Mouse (Mus musculus): ENCODE results near the gene Hist1h2bm.

The Hist1h2bm gene

DNA sequence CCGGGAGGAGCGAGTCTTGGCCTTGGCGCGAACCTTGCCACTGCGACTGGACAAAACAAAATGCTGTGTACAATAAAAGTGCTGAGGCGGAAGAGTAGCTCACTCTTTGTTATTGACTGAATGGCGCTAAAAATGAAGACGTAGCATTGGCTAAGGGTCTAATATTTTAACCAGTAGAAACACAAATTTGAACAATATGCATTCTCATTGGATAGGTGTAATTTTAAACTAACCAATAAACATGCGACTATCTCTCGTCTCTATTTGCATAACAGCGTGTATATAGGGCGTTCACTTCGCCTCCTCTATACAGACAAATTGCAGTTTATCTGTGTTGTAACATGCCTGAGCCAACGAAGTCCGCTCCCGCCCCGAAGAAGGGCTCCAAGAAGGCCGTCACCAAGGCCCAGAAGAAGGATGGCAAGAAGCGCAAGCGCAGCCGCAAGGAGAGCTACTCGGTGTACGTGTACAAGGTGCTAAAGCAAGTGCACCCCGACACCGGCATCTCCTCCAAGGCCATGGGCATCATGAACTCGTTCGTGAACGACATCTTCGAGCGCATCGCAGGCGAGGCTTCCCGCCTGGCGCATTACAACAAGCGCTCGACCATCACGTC is at the start of gene Hist1h2bm:
Hist1h2bm (plus strand) TSS at position 288 of the 616 bp plus-strand sequence.
- peak; percentile 88 for DNase-seq (ENCODE audit: low read depth)

DNA sequence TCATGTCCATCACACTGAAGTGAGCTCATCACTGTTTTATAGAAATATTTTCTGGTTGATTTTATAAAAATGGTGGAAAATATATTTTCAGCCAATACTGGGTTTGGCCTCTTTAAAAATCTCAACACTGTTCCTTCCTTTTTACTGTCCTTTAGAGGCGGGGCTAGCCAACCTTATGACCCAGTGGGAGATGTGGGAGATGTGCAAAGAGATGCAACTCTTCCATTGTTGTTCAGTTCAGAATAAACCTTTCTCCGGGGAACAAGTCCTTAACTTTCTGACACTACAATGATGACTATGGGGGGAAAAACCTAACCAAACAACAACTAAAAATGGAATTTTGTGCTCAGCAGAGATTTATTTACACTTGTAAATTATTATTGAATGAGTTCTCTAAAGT is 44.5 kb upstream of the Hist1h2bm start, which contains the start of gene Olfr1360:
Olfr1360 (minus strand) TSS at position 101 of the 400 bp plus-strand sequence.
- no peak for DNase-seq (ENCODE audit: low read depth)

DNA sequence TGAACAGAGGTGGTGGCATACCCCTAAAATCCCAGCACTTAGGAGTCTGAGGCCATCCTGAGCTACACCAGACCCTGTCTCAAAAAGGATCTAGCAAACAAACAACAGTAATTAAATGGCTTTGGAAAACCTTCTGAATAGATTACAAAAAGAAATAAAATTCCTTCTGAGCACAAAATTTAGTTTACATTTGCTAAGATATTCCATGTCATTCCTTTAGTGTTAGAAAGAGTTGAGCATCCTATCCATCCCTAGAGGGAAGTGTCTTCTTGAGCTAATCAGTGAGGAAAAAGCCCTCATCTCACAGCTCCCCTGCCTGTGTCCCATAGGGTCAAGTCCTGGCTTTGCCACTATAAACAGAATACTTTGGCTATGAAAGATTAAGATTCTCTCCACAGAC is 24.0 kb upstream of the Hist1h2bm start, which contains the start of gene Olfr1359:
Olfr1359 (plus strand) TSS at position 301 of the 400 bp plus-strand sequence.
- no peak for DNase-seq (ENCODE audit: low read depth)

DNA sequence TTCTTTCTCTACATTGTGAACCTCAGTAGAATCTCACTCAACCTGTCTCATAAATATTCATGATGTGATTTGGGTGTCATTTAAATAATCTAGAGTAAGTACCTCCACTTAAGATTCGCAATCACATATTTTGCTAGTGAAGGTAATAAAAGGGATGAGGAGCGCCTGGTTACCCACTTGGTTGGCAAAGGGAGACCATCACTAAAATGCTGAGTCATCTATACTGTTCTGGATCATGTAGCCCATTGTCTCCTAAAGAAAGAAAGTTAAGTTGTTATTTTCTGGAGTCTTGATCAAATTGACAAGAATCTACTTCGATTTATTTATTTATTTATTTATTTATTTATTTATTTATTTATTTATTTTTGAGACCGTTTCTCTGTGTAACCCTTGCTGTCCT is 15.2 kb upstream of the Hist1h2bm start:
- no peak for DNase-seq (ENCODE audit: low read depth)

DNA sequence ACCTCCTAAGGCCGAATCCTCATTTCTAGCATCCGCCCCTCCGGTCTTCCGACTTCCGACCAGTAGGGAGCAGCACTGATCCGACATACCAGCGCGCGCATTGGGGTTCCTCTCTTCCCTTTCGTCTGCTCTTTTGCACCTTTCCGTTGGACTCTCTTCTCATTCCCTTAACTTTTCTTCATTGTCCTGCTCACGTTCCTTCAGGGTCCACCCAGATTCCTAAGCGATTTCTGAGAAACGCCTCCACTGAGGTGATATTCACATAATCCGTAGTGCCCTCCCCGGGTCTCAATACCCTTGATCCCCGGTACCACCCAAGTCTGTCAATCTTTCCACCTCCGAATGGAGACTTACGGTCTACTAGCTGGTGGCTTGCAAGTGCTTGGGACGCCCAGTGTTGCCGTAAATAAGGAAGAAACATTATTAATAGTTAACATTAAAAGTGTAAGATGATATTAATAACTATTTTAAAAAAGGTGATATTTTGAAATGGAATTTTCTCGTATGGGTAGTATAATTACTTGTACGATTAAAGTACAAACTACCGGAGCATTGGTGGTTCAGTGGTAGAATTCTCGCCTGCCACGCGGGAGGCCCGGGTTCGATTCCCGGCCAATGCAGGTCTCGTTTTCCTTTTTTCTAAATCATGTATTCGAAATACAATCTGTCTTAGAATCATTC is 11.7 kb upstream of the Hist1h2bm start:
- peak; percentile 89 for DNase-seq (ENCODE audit: low read depth)

DNA sequence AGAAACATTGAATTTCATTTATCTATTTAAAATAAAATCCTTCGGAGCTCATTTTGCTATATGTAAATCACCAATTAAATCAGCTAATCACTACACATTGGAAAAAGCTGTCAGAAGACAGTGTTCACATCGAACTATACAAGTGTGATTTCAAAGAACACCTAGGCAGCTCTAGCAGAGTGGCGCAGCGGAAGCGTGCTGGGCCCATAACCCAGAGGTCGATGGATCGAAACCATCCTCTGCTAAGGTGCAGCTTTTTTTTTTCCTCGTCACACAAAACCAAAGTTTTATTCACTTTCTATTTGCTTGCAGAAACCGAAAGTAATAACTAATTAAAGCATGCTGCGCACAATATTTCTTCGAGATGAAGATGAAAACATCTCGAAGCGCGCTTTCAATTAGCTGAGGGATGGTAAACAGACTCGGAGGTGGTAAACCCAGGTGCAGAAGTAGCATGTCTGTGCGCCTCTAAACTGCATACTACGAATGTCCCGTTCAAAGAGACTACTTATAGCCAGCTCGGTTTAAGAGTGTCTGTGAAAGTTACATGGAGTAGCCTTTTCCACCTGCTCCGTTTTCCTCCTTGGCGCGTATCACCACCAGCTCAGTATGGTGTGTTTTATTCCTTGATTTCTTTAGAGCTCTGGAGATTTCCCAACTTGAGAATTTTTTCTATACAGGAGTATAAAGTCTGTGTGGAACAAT is 10.9 kb upstream of the Hist1h2bm start:
- peak; percentile 80 for DNase-seq (ENCODE audit: low read depth)

DNA sequence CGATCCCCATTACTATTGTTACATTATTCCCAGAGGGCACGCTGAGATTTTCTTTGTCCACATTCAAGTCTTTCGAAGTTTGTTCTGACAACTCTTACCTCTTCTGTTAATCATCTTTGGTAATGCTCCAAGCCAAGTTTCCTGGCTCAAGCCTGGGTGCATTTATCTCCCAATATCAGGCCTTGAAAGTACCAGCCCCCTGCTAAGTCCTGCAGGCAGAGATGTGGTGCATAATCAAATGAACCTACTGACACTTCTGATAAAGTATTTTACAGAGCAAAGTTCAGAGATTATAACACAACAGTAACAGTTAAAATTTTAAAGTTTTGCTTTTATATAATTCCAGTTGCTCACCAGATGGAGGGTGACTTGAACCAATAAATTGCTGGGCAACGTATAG is 10.1 kb upstream of the Hist1h2bm start:
- no peak for DNase-seq (ENCODE audit: low read depth)

DNA sequence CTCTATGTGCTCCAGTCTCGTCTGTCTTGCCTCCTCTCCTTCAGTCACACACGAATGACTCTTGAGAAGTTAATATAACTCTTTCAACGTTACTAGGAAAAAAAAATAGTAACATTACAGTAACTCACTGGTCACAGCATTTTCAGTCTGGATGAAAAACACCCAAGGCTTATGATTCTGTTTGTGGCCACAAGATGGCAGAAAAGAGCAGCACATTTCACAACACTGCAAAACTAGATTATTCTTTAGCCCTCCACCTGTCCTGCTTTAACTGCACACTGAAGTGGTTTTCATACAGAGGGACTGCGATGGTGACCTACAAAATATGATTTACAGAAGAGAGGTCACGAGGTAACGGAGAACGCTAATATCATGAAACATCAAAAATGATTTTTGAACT is 7.1 kb upstream of the Hist1h2bm start:
- DNase-seq (ENCODE audit: low read depth): peak; percentile 81

DNA sequence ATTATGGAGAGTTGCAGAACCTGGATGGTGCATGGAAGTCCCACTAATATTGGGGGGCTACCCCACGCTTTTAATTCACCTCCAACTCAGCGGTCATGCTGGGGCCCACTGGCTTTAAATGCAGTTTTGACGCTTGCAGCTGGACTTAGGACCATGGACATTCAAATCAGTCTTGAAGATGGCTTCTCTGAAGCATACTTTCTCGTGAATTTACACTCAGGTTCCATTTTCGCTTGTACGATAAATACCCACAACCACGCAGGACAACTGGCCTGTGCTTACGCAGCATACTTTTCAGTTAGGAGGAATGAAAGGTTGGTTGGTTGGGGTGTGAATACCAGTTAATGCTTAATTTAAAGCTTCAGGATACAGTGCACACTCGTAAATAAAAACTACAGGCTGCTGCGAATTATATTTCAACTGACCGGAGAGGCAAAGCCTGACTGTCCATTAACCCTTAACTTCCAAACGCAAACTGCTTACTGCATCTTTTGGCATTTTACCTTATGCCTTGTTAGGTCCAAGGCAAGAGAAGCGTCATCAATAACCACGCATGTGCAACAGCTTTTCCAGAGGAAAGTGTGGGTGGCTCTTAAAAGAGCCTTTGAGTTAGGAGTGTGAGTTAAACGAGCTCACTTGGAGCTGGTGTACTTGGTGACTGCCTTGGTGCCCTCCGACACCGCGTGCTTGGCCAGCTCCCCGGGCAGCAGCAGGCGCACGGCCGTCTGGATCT is 6.5 kb upstream of the Hist1h2bm start:
- DNase-seq (ENCODE audit: low read depth): peak; percentile 28

DNA sequence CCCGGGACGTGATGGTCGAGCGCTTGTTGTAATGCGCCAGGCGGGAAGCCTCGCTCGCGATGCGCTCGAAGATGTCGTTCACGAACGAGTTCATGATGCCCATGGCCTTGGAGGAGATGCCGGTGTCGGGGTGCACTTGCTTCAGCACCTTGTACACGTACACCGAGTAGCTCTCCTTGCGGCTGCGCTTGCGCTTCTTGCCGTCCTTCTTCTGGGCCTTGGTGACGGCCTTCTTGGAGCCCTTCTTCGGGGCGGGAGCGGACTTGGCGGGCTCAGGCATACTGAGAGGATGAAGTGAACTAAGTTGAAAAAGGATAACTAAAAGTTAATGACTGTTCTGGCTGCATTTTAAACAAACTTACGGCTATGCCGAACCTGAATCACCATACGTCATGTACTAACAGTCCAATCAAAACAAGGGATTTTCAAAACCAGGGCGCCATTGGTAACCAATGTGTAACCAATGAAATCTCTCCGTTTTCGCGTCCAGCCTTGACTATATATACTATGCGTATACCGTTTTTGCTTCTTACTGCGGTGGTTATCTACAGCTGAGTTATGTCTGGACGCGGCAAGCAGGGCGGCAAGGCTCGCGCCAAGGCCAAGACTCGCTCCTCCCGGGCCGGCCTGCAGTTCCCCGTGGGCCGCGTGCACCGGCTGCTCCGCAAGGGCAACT is 5.8 kb upstream of the Hist1h2bm start, which contains the start of the genes Hist1h2bl and Hist1h2ai:
Hist1h2bl (minus strand) TSS at position 280 of the 676 bp plus-strand sequence.
Hist1h2ai (plus strand) TSS at position 559 of the 676 bp plus-strand sequence.
- DNase-seq (ENCODE audit: low read depth): peak; percentile 90

DNA sequence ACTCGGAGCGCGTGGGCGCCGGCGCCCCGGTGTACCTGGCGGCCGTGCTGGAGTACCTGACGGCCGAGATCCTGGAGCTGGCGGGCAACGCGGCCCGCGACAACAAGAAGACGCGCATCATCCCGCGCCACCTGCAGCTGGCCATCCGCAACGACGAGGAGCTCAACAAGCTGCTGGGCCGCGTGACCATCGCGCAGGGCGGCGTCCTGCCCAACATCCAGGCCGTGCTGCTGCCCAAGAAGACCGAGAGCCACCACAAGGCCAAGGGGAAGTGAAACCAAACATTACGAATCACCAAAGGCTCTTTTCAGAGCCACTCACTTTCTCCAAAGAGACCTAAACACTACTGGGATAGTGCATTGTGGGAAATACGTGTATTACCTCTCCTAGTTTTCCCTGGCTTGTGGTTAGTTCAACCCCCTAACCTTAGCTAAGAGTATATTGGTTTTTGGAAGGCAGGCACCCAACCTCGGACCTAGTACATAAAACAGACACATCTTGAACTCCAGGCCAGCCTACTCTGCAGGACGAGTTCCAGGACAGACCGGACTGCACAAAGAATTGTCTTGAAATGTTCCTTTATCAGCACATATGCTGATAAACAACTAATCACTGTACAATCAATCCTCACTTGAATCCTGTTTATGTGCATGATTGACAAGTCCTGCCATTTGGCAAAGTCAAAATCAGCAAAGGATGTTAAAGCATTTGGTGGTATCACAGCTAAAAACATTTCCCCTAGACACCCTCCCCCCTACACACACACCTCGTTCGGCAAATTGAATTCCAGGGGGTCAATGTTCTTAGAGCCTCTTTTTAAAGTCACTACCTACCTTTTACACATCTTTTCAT is 5.1 kb upstream of the Hist1h2bm start:
- DNase-seq (ENCODE audit: low read depth): peak; percentile 30

DNA sequence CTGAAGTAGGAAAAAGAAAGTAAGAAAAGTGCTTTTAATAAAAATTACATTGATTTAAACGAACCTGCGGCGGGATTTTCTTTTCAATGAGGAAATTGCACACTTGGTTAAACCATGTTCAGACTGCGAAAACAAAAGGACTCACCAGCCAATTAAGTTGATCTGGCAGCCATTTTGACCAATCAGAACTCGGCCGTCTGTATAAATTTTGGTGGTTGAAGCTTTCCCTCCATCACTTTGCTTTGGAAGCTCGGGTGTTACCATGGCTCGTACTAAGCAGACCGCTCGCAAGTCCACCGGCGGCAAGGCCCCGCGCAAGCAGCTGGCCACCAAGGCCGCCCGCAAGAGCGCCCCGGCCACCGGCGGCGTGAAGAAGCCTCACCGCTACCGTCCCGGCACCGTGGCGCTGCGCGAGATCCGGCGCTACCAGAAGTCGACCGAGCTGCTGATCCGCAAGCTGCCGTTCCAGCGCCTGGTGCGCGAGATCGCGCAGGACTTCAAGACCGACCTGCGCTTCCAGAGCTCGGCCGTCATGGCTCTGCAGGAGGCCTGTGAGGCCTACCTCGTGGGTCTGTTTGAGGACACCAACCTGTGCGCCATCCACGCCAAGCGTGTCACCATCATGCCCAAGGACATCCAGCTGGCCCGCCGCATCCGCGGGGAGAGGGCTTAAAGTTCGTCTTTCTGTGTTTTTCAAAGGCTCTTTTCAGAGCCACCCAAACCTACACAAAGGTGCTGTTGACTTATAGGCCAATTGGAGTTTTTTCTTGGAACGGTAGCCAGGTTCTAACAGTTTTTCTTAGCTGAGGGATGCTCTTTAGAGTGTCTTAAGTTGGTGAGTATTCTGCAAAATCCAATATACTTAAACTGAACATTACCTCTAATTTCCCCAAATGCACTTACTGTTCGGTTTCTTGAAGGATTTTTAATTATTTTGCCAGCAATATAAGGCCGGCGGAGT is 4.2 kb upstream of the Hist1h2bm start, which contains the start of gene Hist1h3h:
Hist1h3h (plus strand) TSS at position 263 of the 961 bp plus-strand sequence.
- DNase-seq (ENCODE audit: low read depth): peak; percentile 89

DNA sequence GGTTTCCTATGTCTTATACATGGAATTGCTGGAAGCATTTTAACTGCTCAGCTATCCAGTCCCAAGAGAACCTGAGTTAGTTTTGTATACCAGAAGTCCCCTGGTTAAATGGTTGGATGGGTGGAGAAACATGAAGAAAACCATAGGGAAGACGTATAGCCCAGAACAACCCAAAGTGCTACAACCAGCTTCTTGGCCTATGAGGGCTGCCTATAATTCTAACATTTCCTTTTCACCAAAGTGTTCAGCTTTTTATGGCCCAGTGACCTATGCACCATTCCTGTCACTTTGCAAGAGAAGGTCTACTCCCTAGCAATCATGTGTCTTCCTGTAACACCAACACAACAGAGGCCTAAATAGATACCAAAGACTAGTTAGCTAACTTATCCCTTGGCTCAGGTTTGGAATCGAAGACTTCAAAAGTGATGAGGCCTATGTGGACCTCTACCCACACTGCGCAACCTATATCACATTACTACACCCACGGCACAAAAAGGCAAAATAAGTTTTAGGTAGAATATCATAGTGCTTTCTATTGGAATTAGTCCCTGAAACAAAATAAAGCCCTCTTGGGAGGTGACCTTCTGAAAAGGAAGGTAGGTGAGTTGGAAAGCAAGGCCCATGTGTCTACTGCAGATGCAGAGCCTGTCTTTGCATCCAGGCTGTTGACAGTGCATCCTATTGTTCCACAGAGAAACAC is 3.3 kb upstream of the Hist1h2bm start:
- peak; percentile 9 for DNase-seq (ENCODE audit: low read depth)

DNA sequence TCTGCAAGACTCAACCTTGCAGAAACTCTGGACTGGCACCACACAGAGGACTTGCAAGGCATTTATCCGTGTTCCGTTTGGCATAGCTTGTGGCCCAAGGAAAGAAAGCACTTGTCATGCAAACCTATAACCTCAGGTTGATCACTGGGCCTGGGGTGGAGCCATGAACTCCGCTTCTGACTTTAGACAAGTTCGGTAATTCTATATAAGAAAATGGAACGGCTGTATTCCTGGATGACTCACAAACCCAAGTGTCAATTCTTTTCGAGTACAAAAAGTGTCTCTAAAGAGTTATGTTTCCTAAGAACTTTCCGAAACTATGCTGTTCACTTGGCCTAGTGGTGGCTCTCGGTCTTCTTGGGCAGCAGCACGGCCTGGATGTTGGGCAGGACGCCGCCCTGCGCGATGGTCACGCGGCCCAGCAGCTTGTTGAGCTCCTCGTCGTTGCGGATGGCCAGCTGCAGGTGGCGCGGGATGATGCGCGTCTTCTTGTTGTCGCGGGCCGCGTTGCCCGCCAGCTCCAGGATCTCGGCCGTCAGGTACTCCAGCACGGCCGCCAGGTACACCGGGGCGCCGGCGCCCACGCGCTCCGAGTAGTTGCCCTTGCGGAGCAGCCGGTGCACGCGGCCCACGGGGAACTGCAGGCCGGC is 612 bp upstream of the Hist1h2bm start:
- DNase-seq (ENCODE audit: low read depth): peak; percentile 8

DNA sequence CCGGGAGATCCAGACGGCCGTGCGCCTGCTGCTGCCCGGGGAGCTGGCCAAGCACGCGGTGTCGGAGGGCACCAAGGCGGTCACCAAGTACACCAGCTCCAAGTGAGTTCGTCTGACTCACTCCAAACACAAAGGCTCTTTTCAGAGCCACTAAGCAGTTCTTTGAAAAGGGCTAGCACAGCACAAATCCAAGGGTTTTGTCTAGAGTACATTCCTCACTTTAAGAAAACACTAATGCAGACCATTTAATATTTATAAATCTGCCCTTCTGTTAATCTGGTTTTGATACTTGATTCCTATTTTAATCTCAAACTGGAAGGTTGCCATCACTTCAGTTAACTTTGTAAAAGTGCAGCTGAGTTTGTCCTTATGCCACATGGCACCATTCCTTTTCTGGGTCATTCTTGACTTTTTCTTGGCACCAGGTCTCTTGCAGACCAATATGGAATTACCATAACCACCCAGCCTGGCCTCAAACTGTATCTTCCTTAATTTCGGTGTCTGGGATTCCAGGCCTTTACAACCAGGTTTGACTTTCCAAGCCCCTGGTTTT is 605 bp downstream of the Hist1h2bm start:
- peak; percentile 35 for DNase-seq (ENCODE audit: low read depth)

DNA sequence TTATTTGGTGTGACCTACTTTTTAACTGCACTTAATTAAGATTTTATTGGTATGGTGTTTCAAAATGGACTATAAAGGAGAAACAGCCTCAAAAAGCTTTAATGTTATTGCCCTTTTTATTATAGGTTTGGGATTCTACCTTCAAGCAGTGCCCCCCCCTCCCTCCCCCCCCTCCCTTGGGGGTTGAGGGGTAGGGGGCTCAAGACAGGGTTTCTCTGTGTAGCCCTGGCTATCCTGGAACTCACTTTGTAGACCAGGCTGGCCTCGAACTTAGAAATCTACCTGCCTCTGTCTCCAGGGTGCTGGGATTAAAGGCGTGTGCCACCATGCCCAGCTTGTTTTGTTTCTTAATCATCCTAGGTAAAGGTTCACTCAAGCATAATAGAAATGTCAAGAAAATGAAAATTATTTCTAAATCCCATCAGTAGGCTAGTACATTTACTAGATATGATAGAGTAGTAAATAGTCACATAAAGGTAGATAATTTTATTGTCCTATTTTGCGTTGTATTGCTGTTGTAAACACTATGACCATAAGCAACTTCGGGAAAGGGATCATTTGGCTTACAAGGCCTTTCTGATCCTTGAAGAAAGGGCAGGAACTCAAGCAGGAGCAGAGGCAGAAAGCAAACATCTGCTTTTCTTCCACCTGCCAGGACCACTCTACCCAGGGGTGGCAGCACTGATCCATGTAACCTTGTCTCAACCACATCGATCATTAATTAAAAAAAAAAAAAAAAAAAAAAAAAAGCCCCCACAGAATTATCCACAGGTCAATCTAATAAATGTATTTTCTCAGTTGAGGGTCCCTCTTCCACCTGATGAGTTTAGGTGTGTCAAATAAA is 1.4 kb downstream of the Hist1h2bm start:
- DNase-seq (ENCODE audit: low read depth): no peak
